14 mouse cellular contexts compared by ENCODE assay signal in the genomic region with DNA sequence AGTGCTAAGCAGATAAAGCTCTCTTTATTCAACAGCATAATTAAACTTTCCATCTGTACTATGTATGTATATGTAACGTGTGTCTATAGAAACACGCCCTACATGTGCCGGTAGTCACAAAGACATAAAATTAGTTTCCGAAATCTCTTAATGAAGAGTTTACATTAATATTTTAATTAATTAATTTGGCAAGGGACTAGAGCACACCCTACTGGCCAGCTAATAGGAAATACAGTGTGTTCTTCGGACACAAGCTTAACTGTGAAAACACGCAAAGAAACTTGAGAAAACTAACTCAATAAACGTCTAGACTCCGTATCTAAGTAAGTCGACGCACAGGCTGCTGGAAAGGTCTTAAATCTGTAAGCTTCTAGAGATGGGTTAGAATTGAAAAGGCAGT. TPM values are rescaled to one million over a fixed set of nuclear protein-coding genes. Genes with fewer than 3 reads are reported as not detected.
DNase-seq lines count a peak whose midpoint lies in the region; ATAC-seq and TF ChIP-seq lines count a peak whose summit lies in the region.
"Had no signal": no experiment of that assay in that cellular context is flagged by ENCODE, and none has a peak within 500 bp of the region (broad histone marks: within the 10 kb centered on the region; RNA-seq: fewer than 3 reads in every experiment).

No protein-coding gene starts in this region.

- CTCF ChIA-PET in Patski (lab: Charles Lee) = interaction anchor here (0.8 to 4.5 kb wide), 19 partner anchors 11 to 194 kb away, joined by 3 to 13 read pairs (median 5); no protein-coding TSS in a partner anchor

- H3K4me2 ChIP-seq in intestine, postnatal 0 days (replicated peaks; ENCODE audit: low read depth) = no peak overlapping the region
- H3K4me2 ChIP-seq in intestine, embryonic 15.5 days (replicated peaks) = no peak overlapping the region
- no peak overlapping the region for H3K4me2 ChIP-seq in lung, postnatal 0 days (replicated peaks; ENCODE audit: low read depth, low read length)
- H3K4me2 ChIP-seq: forebrain, embryonic 12.5 days; heart, embryonic 15.5 days; lung, embryonic 15.5 days had no signal

- no peak for ATAC-seq in intestine, postnatal 0 days
- ATAC-seq in intestine, embryonic 15.5 days = no peak
- no peak for ATAC-seq in lung, postnatal 0 days
- no peak for ATAC-seq in Patski
- ATAC-seq: intestine, embryonic 16.5 days had no signal

- no peak overlapping the region for H3K9ac ChIP-seq in intestine, postnatal 0 days (ENCODE audit: low read depth, low read length)
- H3K9ac ChIP-seq in intestine, embryonic 15.5 days = no peak overlapping the region
- H3K9ac ChIP-seq in lung, postnatal 0 days (replicated peaks; ENCODE audit: low read depth) = no peak overlapping the region
- H3K9ac ChIP-seq: forebrain, embryonic 12.5 days; heart, embryonic 15.5 days; lung, embryonic 15.5 days had no signal

- H3K27me3 ChIP-seq in intestine, postnatal 0 days (replicated peaks; ENCODE audit: control insufficient read depth, insufficient read depth, low read length) = no peaks in the 10 kb centered on the region
- H3K27me3 ChIP-seq in intestine, embryonic 15.5 days (replicated peaks) = no peaks in the 10 kb centered on the region
- no peaks in the 10 kb centered on the region for H3K27me3 ChIP-seq in lung, postnatal 0 days (replicated peaks; ENCODE audit: insufficient read depth, low read length)
- no peaks in the 10 kb centered on the region for H3K27me3 ChIP-seq in Patski
- H3K27me3 ChIP-seq in midbrain, embryonic 10.5 days (ENCODE audit: low read depth, poor library complexity, severe bottlenecking) = peaks cover 19% of the 10 kb centered on the region
- H3K27me3 ChIP-seq: heart, embryonic 15.5 days; lung, embryonic 15.5 days had no signal

- DNase-seq in lung, postnatal 0 days (ENCODE audit: low spot score) = peak; percentile 77
- no peak for DNase-seq in lung, postnatal 36 days
- no peak for DNase-seq in Patski (ENCODE audit: low read depth, low spot score)
- peak; percentile 24 for DNase-seq in retina, postnatal 1 day
- no peak for DNase-seq in midbrain, embryonic 10.5 days (ENCODE audit: low spot score)
- DNase-seq: kidney, postnatal 14 days; thymus, postnatal 4 days had no signal

- H3K27ac ChIP-seq in intestine, postnatal 0 days (ENCODE audit: low read depth, low read length) = no peak overlapping the region
- no peak overlapping the region for H3K27ac ChIP-seq in intestine, embryonic 15.5 days
- no peak overlapping the region for H3K27ac ChIP-seq in lung, postnatal 0 days (ENCODE audit: low read length)
- H3K27ac ChIP-seq in midbrain, embryonic 10.5 days (replicated peaks) = no peak overlapping the region
- H3K27ac ChIP-seq: forebrain, embryonic 12.5 days; heart, embryonic 15.5 days; lung, embryonic 15.5 days had no signal

- TF ChIP-seq CTCF in intestine, postnatal 0 days (IDR thresholded peaks at IDR 0.05; ENCODE audit: low read depth) = peak; percentile 75
- peak; percentile 71 for TF ChIP-seq CTCF in lung, postnatal 0 days (IDR thresholded peaks at IDR 0.05)
- peak; percentile 59 for TF ChIP-seq CTCF in Patski (IDR thresholded peaks at IDR 0.05)

- no peaks in the 10 kb centered on the region for H3K9me3 ChIP-seq in intestine, postnatal 0 days (ENCODE audit: control insufficient read depth)
- no peaks in the 10 kb centered on the region for H3K9me3 ChIP-seq in intestine, embryonic 15.5 days
- no peaks in the 10 kb centered on the region for H3K9me3 ChIP-seq in lung, postnatal 0 days (ENCODE audit: low read length)
- no peaks in the 10 kb centered on the region for H3K9me3 ChIP-seq in midbrain, embryonic 10.5 days (replicated peaks)
- H3K9me3 ChIP-seq: forebrain, embryonic 12.5 days; heart, embryonic 15.5 days; lung, embryonic 15.5 days; megakaryocyte, embryonic 14.5 days had no signal

- H3K36me3 ChIP-seq in intestine, postnatal 0 days (ENCODE audit: control insufficient read depth, insufficient read depth) = no peaks in the 10 kb centered on the region
- no peaks in the 10 kb centered on the region for H3K36me3 ChIP-seq in intestine, embryonic 15.5 days
- H3K36me3 ChIP-seq in lung, postnatal 0 days (ENCODE audit: insufficient read depth, low read length) = no peaks in the 10 kb centered on the region
- H3K36me3 ChIP-seq in midbrain, embryonic 10.5 days = no peaks in the 10 kb centered on the region
- H3K36me3 ChIP-seq: forebrain, embryonic 12.5 days; heart, embryonic 15.5 days; lung, embryonic 15.5 days had no signal

- WGBS in intestine, postnatal 0 days = 41% methylated on average over 10 of the region's 10 CpGs
- 56% methylated on average over 10 of the region's 10 CpGs for WGBS in intestine, embryonic 15.5 days
- WGBS in lung, postnatal 0 days = 31% methylated on average over 10 of the region's 10 CpGs
- WGBS in midbrain, embryonic 10.5 days = 78% methylated on average over 10 of the region's 10 CpGs

- 0 out of 2 replicates have a peak, but pooled peaks cover 3% of the 10 kb centered on the region for H3K4me1 ChIP-seq in intestine, postnatal 0 days (replicated peaks; ENCODE audit: control insufficient read depth, insufficient read depth, low read length)
- H3K4me1 ChIP-seq in intestine, embryonic 15.5 days (replicated peaks) = 0 out of 2 replicates have a peak, but pooled peaks cover 2% of the 10 kb centered on the region
- no peaks in the 10 kb centered on the region for H3K4me1 ChIP-seq in lung, postnatal 0 days (ENCODE audit: insufficient read depth, low read depth, low read length)
- H3K4me1 ChIP-seq in midbrain, embryonic 10.5 days = peaks cover 23% of the 10 kb centered on the region

- in situ Hi-C loops in Patski (cut with MboI; ENCODE audit: low pct_unique_long_range_greater_than_20kb) = no loop called here

- peak; percentile 57; the same call in 1 of the 2 replicates for TF ChIP-seq EP300 in lung, postnatal 0 days (IDR thresholded peaks at IDR 0.05)

- POLR2A ChIA-PET in Patski (lab: Charles Lee) = interaction anchor here (0.5 to 1.3 kb wide), 5 partner anchors 50 to 196 kb away, joined by 3 to 7 read pairs (median 3); no protein-coding TSS in a partner anchor

- no peak overlapping the region for H3K4me3 ChIP-seq in intestine, postnatal 0 days (ENCODE audit: low read depth, low read length)
- H3K4me3 ChIP-seq in intestine, embryonic 15.5 days (replicated peaks) = no peak overlapping the region
- no peak overlapping the region for H3K4me3 ChIP-seq in lung, postnatal 0 days (ENCODE audit: low read depth, low read length)
- H3K4me3 ChIP-seq in midbrain, embryonic 10.5 days = no peak overlapping the region
- H3K4me3 ChIP-seq: forebrain, embryonic 12.5 days; heart, embryonic 15.5 days; lung, embryonic 15.5 days; megakaryocyte, embryonic 14.5 days had no signal

RNA-seq across cellular contexts. Expression of gene Errfi1, which starts 3.8 kb away (rescaled TPM):
- 27.2 and 27.7 TPM in 2 replicates for polyA plus RNA-seq in intestine, postnatal 0 days (2015; fragmentation: Nextera tagmentation; extraction: Ambion mirVana)
- polyA plus RNA-seq in intestine, embryonic 15.5 days (2015; fragmentation: Nextera tagmentation; extraction: Ambion mirVana) = 27.8 and 28.1 TPM in 2 replicates
- 104 and 106 TPM in 2 replicates for polyA plus RNA-seq in lung, postnatal 0 days (2015; fragmentation: Nextera tagmentation; extraction: Ambion mirVana)
- polyA plus RNA-seq in Patski (2021) = 164 TPM
- polyA plus RNA-seq in midbrain, embryonic 10.5 days (2016; fragmentation: Nextera tagmentation; extraction: Ambion mirVana) = 23.4 and 25.2 TPM in 2 replicates

Comparison
In these comparisons a context has a peak if more than half of its experiments do, and no peak if none do; other contexts are left out.
1. DNase-seq: peak in lung, postnatal 0 days (single experiment) and retina, postnatal 1 day (single experiment); none in lung, postnatal 36 days (single experiment), Patski (single experiment) and midbrain, embryonic 10.5 days (single experiment).
2. Peak in every context shown above with its lines, with median percentiles within 50 percentile points of each other: CTCF ChIP-seq.